Mouse (Mus musculus): ENCODE data around the gene Ranbp9. TPM values are rescaled to one million over a fixed set of nuclear protein-coding genes. Genes with fewer than 3 reads are reported as not detected.
"Not testable (repeated sequence)": the region's sequence is repeated elsewhere in the genome, so short reads cannot be mapped to it uniquely, and the experiment has no call there.

The Ranbp9 gene
- polyA plus RNA-seq, 1 experiment from 2014 or later: 13.6 TPM

- H3K9ac ChIP-seq (ENCODE audit: low read depth, low read length): no peak overlapping the region
- no peaks in the 10 kb centered on the region for H3K36me3 ChIP-seq (ENCODE audit: control insufficient read depth, insufficient read depth, low read length)
- DNase-seq (ENCODE audit: low spot score) (no peak), ATAC-seq (ENCODE audit: low read depth) (no peak)
- no peak overlapping the region for H3K4me3 ChIP-seq (ENCODE audit: low read depth, low read length)
- H3K9me3 ChIP-seq (ENCODE audit: control insufficient read depth, low read length): no peaks in the 10 kb centered on the region
- no peak overlapping the region for H3K27ac ChIP-seq (replicated peaks; ENCODE audit: low read depth, low read length)
- H3K4me2 ChIP-seq (ENCODE audit: low read depth, low read length): no peak overlapping the region
- H3K27me3 ChIP-seq (replicated peaks; ENCODE audit: control insufficient read depth, insufficient read depth, low read length): no peaks in the 10 kb centered on the region
- H3K4me1 ChIP-seq (ENCODE audit: control insufficient read depth, insufficient read depth, low read length): peaks cover 11% of the 10 kb centered on the region
- WGBS: 87% methylated on average over 3 of the region's 3 CpGs
Observed at GRCm38 (mm10) chr13:43477098-43477697, 3.9 kb downstream of the Ranbp9 start.

GRCm38 (mm10) chr13:43476226-43476625 is 4.9 kb downstream of the Ranbp9 start:
- Histone ChIP-seq H3K9ac (ENCODE audit: low read depth, low read length) (no peak overlapping the region), H3K36me3 (ENCODE audit: control insufficient read depth, insufficient read depth, low read length) (no peaks in the 10 kb centered on the region), H3K9me3 (ENCODE audit: control insufficient read depth, low read length) (no peaks in the 10 kb centered on the region), H3K4me2 (ENCODE audit: low read depth, low read length) (no peak overlapping the region), H3K27ac (replicated peaks; ENCODE audit: low read depth, low read length) (no peak overlapping the region), H3K4me3 (ENCODE audit: low read depth, low read length) (no peak overlapping the region), H3K4me1 (ENCODE audit: control insufficient read depth, insufficient read depth, low read length) (peaks cover 11% of the 10 kb centered on the region), H3K27me3 (replicated peaks; ENCODE audit: control insufficient read depth, insufficient read depth, low read length) (no peaks in the 10 kb centered on the region)
- no peak for ATAC-seq (ENCODE audit: low read depth)
- WGBS: 83% methylated on average over 7 of the region's 7 CpGs
- DNase-seq (ENCODE audit: low spot score): no peak

GRCm38 (mm10) chr13:43474722-43475121 is 6.4 kb downstream of the Ranbp9 start:
- Histone ChIP-seq H3K27ac (replicated peaks; ENCODE audit: low read depth, low read length) (no peak overlapping the region), H3K9ac (ENCODE audit: low read depth, low read length) (no peak overlapping the region), H3K9me3 (ENCODE audit: control insufficient read depth, low read length) (peaks cover 5% of the 10 kb centered on the region; the same call in 1 of the 2 replicates), H3K4me1 (ENCODE audit: control insufficient read depth, insufficient read depth, low read length) (peaks cover 11% of the 10 kb centered on the region), H3K4me3 (ENCODE audit: low read depth, low read length) (no peak overlapping the region), H3K4me2 (ENCODE audit: low read depth, low read length) (no peak overlapping the region), H3K36me3 (ENCODE audit: control insufficient read depth, insufficient read depth, low read length) (peaks cover 6% of the 10 kb centered on the region; the same call in 1 of the 2 replicates), H3K27me3 (replicated peaks; ENCODE audit: control insufficient read depth, insufficient read depth, low read length) (no peaks in the 10 kb centered on the region)
- 80% methylated on average over 5 of the region's 5 CpGs for WGBS
- DNase-seq (ENCODE audit: low spot score) (no peak), ATAC-seq (ENCODE audit: low read depth) (no peak)

GRCm38 (mm10) chr13:43471861-43472260 is 9.2 kb downstream of the Ranbp9 start:
- ATAC-seq (ENCODE audit: low read depth); H3K4me2 ChIP-seq (ENCODE audit: low read depth, low read length); H3K27me3 ChIP-seq (replicated peaks; ENCODE audit: control insufficient read depth, insufficient read depth, low read length); H3K4me3 ChIP-seq (ENCODE audit: low read depth, low read length); DNase-seq (ENCODE audit: low spot score); H3K9me3 ChIP-seq (ENCODE audit: control insufficient read depth, low read length); H3K9ac ChIP-seq (ENCODE audit: low read depth, low read length); H3K27ac ChIP-seq (replicated peaks; ENCODE audit: low read depth, low read length); H3K4me1 ChIP-seq (ENCODE audit: control insufficient read depth, insufficient read depth, low read length): not testable (repeated sequence)
- peaks cover 14% of the 10 kb centered on the region; the same call in 1 of the 2 replicates for H3K36me3 ChIP-seq (ENCODE audit: control insufficient read depth, insufficient read depth, low read length)
- 94% methylated on average over 1 of the region's 1 CpGs for WGBS

- peaks cover 8% of the 10 kb centered on the region; the same call in 1 of the 2 replicates for H3K9me3 ChIP-seq (ENCODE audit: control insufficient read depth, low read length)
- H3K9ac ChIP-seq (ENCODE audit: low read depth, low read length): no peak overlapping the region
- no peak overlapping the region for H3K4me2 ChIP-seq (ENCODE audit: low read depth, low read length)
- DNase-seq (ENCODE audit: low spot score) (no peak), ATAC-seq (ENCODE audit: low read depth) (no peak)
- no peaks in the 10 kb centered on the region for H3K27me3 ChIP-seq (replicated peaks; ENCODE audit: control insufficient read depth, insufficient read depth, low read length)
- H3K4me1 ChIP-seq (ENCODE audit: control insufficient read depth, insufficient read depth, low read length): peaks cover 4% of the 10 kb centered on the region; the same call in 1 of the 2 replicates
- H3K36me3 ChIP-seq (ENCODE audit: control insufficient read depth, insufficient read depth, low read length): peaks cover 14% of the 10 kb centered on the region; the same call in 1 of the 2 replicates
- no peak overlapping the region for H3K4me3 ChIP-seq (ENCODE audit: low read depth, low read length)
- no peak overlapping the region for H3K27ac ChIP-seq (replicated peaks; ENCODE audit: low read depth, low read length)
- WGBS: 87% methylated on average over 1 of the region's 1 CpGs
Observed at GRCm38 (mm10) chr13:43469607-43470006, 11.5 kb downstream of the Ranbp9 start.

GRCm38 (mm10) chr13:43464605-43465004 is 16.5 kb downstream of the Ranbp9 start:
- H3K36me3 ChIP-seq (ENCODE audit: control insufficient read depth, insufficient read depth, low read length): peaks cover 11% of the 10 kb centered on the region; the same call in 1 of the 2 replicates
- H3K9ac ChIP-seq (ENCODE audit: low read depth, low read length): no peak overlapping the region
- 100% methylated on average over 2 of the region's 2 CpGs for WGBS
- no peaks in the 10 kb centered on the region for H3K4me1 ChIP-seq (ENCODE audit: control insufficient read depth, insufficient read depth, low read length)
- H3K4me3 ChIP-seq (ENCODE audit: low read depth, low read length): no peak overlapping the region
- no peak overlapping the region for H3K4me2 ChIP-seq (ENCODE audit: low read depth, low read length)
- DNase-seq (ENCODE audit: low spot score): no peak
- H3K27me3 ChIP-seq (replicated peaks; ENCODE audit: control insufficient read depth, insufficient read depth, low read length): no peaks in the 10 kb centered on the region
- H3K9me3 ChIP-seq (ENCODE audit: control insufficient read depth, low read length): peaks cover 2% of the 10 kb centered on the region; the same call in 1 of the 2 replicates
- H3K27ac ChIP-seq (replicated peaks; ENCODE audit: low read depth, low read length): no peak overlapping the region
- ATAC-seq (ENCODE audit: low read depth): no peak

- no peak overlapping the region for H3K27ac ChIP-seq (replicated peaks; ENCODE audit: low read depth, low read length)
- no peaks in the 10 kb centered on the region for H3K4me1 ChIP-seq (ENCODE audit: control insufficient read depth, insufficient read depth, low read length)
- H3K27me3 ChIP-seq (replicated peaks; ENCODE audit: control insufficient read depth, insufficient read depth, low read length): no peaks in the 10 kb centered on the region
- 0 out of 2 replicates have a peak, but pooled peaks cover 8% of the 10 kb centered on the region for H3K36me3 ChIP-seq (ENCODE audit: control insufficient read depth, insufficient read depth, low read length)
- H3K9me3 ChIP-seq (ENCODE audit: control insufficient read depth, low read length): no peaks in the 10 kb centered on the region
- 69% methylated on average over 1 of the region's 1 CpGs for WGBS
- H3K4me3 ChIP-seq (ENCODE audit: low read depth, low read length): no peak overlapping the region
- no peak overlapping the region for H3K9ac ChIP-seq (ENCODE audit: low read depth, low read length)
- ATAC-seq (ENCODE audit: low read depth) (no peak), DNase-seq (ENCODE audit: low spot score) (no peak)
- no peak overlapping the region for H3K4me2 ChIP-seq (ENCODE audit: low read depth, low read length)
Observed at GRCm38 (mm10) chr13:43457161-43457560, 23.9 kb downstream of the Ranbp9 start.

GRCm38 (mm10) chr13:43454431-43454830 is 26.7 kb downstream of the Ranbp9 start:
- no peak overlapping the region for H3K4me2 ChIP-seq (ENCODE audit: low read depth, low read length)
- DNase-seq (ENCODE audit: low spot score) (no peak), ATAC-seq (ENCODE audit: low read depth) (no peak)
- H3K4me1 ChIP-seq (ENCODE audit: control insufficient read depth, insufficient read depth, low read length): no peaks in the 10 kb centered on the region
- no peak overlapping the region for H3K4me3 ChIP-seq (ENCODE audit: low read depth, low read length)
- H3K27ac ChIP-seq (replicated peaks; ENCODE audit: low read depth, low read length): no peak overlapping the region
- H3K9me3 ChIP-seq (ENCODE audit: control insufficient read depth, low read length): no peaks in the 10 kb centered on the region
- no peaks in the 10 kb centered on the region for H3K27me3 ChIP-seq (replicated peaks; ENCODE audit: control insufficient read depth, insufficient read depth, low read length)
- 0 out of 2 replicates have a peak, but pooled peaks cover 4% of the 10 kb centered on the region for H3K36me3 ChIP-seq (ENCODE audit: control insufficient read depth, insufficient read depth, low read length)
- WGBS: 86% methylated on average over 7 of the region's 7 CpGs
- H3K9ac ChIP-seq (ENCODE audit: low read depth, low read length): no peak overlapping the region

All from embryonic facial prominence, embryonic 14.5 days (tissue).